Mouse (Mus musculus) megakaryocyte, embryonic 14.5 days (primary cell): ENCODE data around the gene Prr3. TPM values are rescaled to one million over a fixed set of nuclear protein-coding genes. Genes with fewer than 3 reads are reported as not detected.
A peak's percentile ranks its signal among the peaks of the same experiment; 100 is the strongest.
"Not testable (repeated sequence)": the region's sequence is repeated elsewhere in the genome, so short reads cannot be mapped to it uniquely, and the experiment has no call there.

Experiments used
- H3K27me3 ChIP-seq: replicated peaks from 2 replicates; pipeline ENCODE3; 2012; ENCODE audit warnings: inconsistent platforms
- H3K36me3 ChIP-seq: replicated peaks from 2 replicates; pipeline ENCODE3; 2012; ENCODE audit warnings: low read length, inconsistent platforms, mixed read lengths
- H3K4me1 ChIP-seq: 2 replicates; pipeline ENCODE4 v1.6.1; 2012; ENCODE audit warnings: inconsistent platforms
- H3K4me3 ChIP-seq: replicated peaks from 2 replicates; pipeline ENCODE3; 2012; ENCODE audit warnings: moderate library complexity, mild to moderate bottlenecking, inconsistent platforms
- H3K9me3 ChIP-seq: 2 replicates; pipeline ENCODE4 v1.6.1; 2012; ENCODE audit warnings: inconsistent platforms
- FLI1 ChIP-seq: IDR thresholded peaks from 2 replicates; pipeline ENCODE4 v1.6.1; 2012; ENCODE audit warnings: low read length, inconsistent platforms, mixed read lengths
- GATA1 ChIP-seq: IDR thresholded peaks from 3 replicates; pipeline ENCODE4 v1.6.1; 2012; ENCODE audit warnings: mixed read lengths, low read length, inconsistent platforms, borderline replicate concordance
- polyA plus RNA-seq: library from polyadenylated mRNA; stranded (reverse); fragments of >175 nt; gene quantifications from 2 replicates; pipeline ENCODE4 v1.2.3, GENCODE M21; 2012; ENCODE audit warnings: low replicate concordance; ENCODE audit not compliant: insufficient read depth

The Prr3 gene
- polyA plus RNA-seq, 1 experiment = 11.4 TPM

GRCm38 (mm10) chr17:35939941-35940340 is 40.1 kb downstream of the Prr3 start:
- TF ChIP-seq FLI1 = no peak
- TF ChIP-seq GATA1 = no peak
- H3K4me1 ChIP-seq = no peaks in the 10 kb centered on the region
- no peak overlapping the region for H3K4me3 ChIP-seq
- H3K9me3 ChIP-seq = peaks cover 8% of the 10 kb centered on the region
- no peaks in the 10 kb centered on the region for H3K27me3 ChIP-seq
- no peaks in the 10 kb centered on the region for H3K36me3 ChIP-seq

- TF ChIP-seq FLI1 (no peak), GATA1 (no peak)
- Histone ChIP-seq H3K9me3 (peaks cover 8% of the 10 kb centered on the region), H3K36me3 (no peaks in the 10 kb centered on the region), H3K4me3 (no peak overlapping the region), H3K4me1 (no peaks in the 10 kb centered on the region), H3K27me3 (no peaks in the 10 kb centered on the region)
These were observed 40.9 kb downstream of the Prr3 start for GRCm38 (mm10) chr17:35939108-35939507.

GRCm38 (mm10) chr17:35937700-35938348 is 42.2 kb downstream of the Prr3 start:
- H3K4me1 ChIP-seq = no peaks in the 10 kb centered on the region
- TF ChIP-seq FLI1 (no peak), GATA1 (no peak)
- no peaks in the 10 kb centered on the region for H3K27me3 ChIP-seq
- no peaks in the 10 kb centered on the region for H3K36me3 ChIP-seq
- H3K4me3 ChIP-seq = no peak overlapping the region
- H3K9me3 ChIP-seq = peaks cover 8% of the 10 kb centered on the region

DNA sequence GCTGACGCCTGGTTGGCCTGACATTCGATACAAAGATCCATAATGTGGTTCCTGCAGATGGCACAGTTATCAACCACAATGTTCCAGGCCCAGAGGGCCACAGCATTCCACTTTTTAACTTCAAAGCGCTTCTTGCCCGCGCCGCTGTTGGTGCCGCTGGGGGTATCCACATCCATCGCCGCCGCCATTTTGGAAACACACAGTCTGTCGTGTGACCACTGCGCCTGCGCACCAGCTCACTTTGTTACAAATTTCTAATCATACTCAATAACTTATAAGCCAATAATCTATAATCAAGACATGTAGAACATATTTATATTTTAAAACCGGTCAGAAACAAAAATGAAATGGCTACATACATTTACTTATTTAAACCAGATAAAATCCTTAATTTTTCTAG is 44.3 kb downstream of the Prr3 start:
- not testable (repeated sequence) for H3K9me3 ChIP-seq, H3K4me1 ChIP-seq, H3K36me3 ChIP-seq, H3K4me3 ChIP-seq, H3K27me3 ChIP-seq

- H3K4me3 ChIP-seq = no peak overlapping the region
- TF ChIP-seq GATA1 = no peak
- TF ChIP-seq FLI1 = no peak
- no peaks in the 10 kb centered on the region for H3K27me3 ChIP-seq
- H3K9me3 ChIP-seq = no peaks in the 10 kb centered on the region
- H3K4me1 ChIP-seq = peaks cover 25% of the 10 kb centered on the region
- H3K36me3 ChIP-seq = peaks cover 41% of the 10 kb centered on the region
These were observed 47.4 kb downstream of the Prr3 start for GRCm38 (mm10) chr17:35932608-35933007.

- Histone ChIP-seq H3K27me3 (no peaks in the 10 kb centered on the region), H3K4me1 (peaks cover 38% of the 10 kb centered on the region), H3K36me3 (peaks cover 59% of the 10 kb centered on the region), H3K4me3 (peak overlapping the region; percentile 8), H3K9me3 (no peaks in the 10 kb centered on the region)
- TF ChIP-seq FLI1 = no peak
- no peak for TF ChIP-seq GATA1
These were observed 49.4 kb downstream of the Prr3 start for GRCm38 (mm10) chr17:35930627-35931026.

DNA sequence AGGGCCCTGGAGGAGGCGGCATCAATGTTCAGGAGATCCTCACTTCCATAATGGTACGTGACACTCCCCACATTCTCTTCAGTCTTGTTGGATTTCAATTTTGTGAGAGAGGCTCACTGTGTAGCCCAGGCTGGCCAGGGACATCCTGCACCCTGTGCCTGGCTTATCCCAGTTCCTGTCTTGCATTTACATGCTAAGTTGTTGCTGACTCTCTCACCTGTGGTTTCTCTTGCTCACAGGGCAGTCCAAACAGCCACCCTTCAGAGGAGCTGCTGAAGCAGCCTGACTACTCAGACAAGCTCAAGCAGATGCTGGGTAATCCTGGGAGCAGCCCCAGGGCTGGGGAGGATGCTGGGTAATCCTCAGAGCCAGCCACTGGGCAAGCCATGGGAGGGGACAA is 50.5 kb downstream of the Prr3 start:
- no peak for TF ChIP-seq FLI1
- no peak for TF ChIP-seq GATA1
- Histone ChIP-seq H3K36me3 (peaks cover 69% of the 10 kb centered on the region), H3K27me3 (no peaks in the 10 kb centered on the region), H3K4me1 (peaks cover 46% of the 10 kb centered on the region), H3K4me3 (no peak overlapping the region), H3K9me3 (no peaks in the 10 kb centered on the region)

- Histone ChIP-seq H3K9me3 (no peaks in the 10 kb centered on the region), H3K4me1 (peaks cover 67% of the 10 kb centered on the region), H3K36me3 (peaks cover 87% of the 10 kb centered on the region), H3K4me3 (no peak overlapping the region), H3K27me3 (no peaks in the 10 kb centered on the region)
- TF ChIP-seq GATA1 = no peak
- TF ChIP-seq FLI1 = no peak
These were observed 52.6 kb downstream of the Prr3 start for GRCm38 (mm10) chr17:35927471-35927870.

DNA sequence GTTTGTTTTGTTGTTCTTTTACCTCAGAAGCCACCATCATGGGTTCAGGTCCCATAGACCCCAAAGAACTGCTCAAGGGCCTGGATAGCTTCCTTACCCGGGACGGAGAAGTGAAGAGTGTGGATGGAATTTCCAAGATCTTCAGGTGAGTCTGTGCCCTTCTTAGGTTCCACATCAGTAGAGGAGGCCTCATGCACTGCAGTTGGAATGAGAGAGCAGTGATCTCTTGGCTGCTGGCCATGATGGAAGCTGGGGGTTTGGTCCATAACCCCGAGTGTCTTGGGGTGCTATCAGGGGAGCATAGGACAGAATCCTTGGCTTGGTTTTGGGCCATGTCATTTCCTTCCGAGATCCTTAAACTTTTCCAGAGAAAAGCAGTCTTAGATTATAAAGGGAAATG is 56.8 kb downstream of the Prr3 start:
- Histone ChIP-seq H3K27me3 (no peaks in the 10 kb centered on the region), H3K9me3 (no peaks in the 10 kb centered on the region), H3K4me1 (peaks cover 79% of the 10 kb centered on the region), H3K4me3 (no peak overlapping the region), H3K36me3 (peaks cover 91% of the 10 kb centered on the region)
- TF ChIP-seq GATA1 (no peak), FLI1 (no peak)

DNA sequence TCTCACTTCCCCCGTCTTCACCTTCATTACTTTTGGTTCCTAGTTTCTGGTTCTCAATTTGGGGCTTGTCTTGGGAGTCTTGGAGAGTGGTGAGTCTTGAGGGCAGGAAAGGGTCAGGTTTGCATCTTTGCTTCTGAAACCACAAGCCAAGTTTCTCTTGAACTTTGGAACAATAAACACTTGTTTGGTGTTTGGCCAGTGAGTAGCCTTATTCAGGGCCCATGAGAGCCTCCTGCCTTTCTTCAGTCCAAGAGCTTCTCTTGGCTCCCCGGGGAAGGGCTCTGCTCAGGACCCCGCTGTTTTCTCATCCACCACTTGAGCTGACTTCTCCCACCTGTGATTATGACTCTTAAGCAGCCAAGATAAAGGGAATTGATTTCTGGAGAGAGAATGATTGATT is 57.5 kb downstream of the Prr3 start:
- Histone ChIP-seq H3K27me3 (no peaks in the 10 kb centered on the region), H3K36me3 (peaks cover 91% of the 10 kb centered on the region), H3K4me1 (peaks cover 74% of the 10 kb centered on the region), H3K9me3 (no peaks in the 10 kb centered on the region), H3K4me3 (no peak overlapping the region)
- no peak for TF ChIP-seq FLI1
- no peak for TF ChIP-seq GATA1

Other genes with a start within 250 kb of the Prr3 start
- 62.2 and 65.8 TPM in 2 replicates for gene Ier3, start 158.6 kb downstream of the Prr3 start, polyA plus RNA-seq
- 43.6 and 163 TPM in 2 replicates for gene Flot1, start 157.0 kb downstream of the Prr3 start, polyA plus RNA-seq
- gene Tubb5, start 141.9 kb downstream of the Prr3 start, polyA plus RNA-seq = 96.5 and 217 TPM in 2 replicates
- 1.2 and 2.3 TPM in 2 replicates for gene Mdc1, start 138.7 kb downstream of the Prr3 start, polyA plus RNA-seq
- gene Nrm, start 118.9 kb downstream of the Prr3 start, polyA plus RNA-seq = 5.6 TPM in 1 of 2 replicates, not detected in the other
- 153 and 168 TPM in 2 replicates for gene Ppp1r18, start 114.6 kb downstream of the Prr3 start, polyA plus RNA-seq
- gene Dhx16, start 100.4 kb downstream of the Prr3 start, polyA plus RNA-seq = 23.2 and 32.1 TPM in 2 replicates
- gene 2310061I04Rik, start 82.8 kb downstream of the Prr3 start, polyA plus RNA-seq = 101 and 470 TPM in 2 replicates
- 15.4 and 23.3 TPM in 2 replicates for gene Atat1, start 70.2 kb downstream of the Prr3 start, polyA plus RNA-seq
- 5.7 TPM in 1 of 2 replicates, not detected in the other for gene Mrps18b, start 63.8 kb downstream of the Prr3 start, polyA plus RNA-seq
- gene Ppp1r10, start 63.8 kb downstream of the Prr3 start, polyA plus RNA-seq = 28.5 and 36.4 TPM in 2 replicates
- gene Abcf1, start 10.5 kb downstream of the Prr3 start, polyA plus RNA-seq = 86.0 and 161 TPM in 2 replicates
- 63.9 and 75.7 TPM in 2 replicates for gene Gnl1, start 385 bp downstream of the Prr3 start, polyA plus RNA-seq
- gene H2-T24, start 40.3 kb upstream of the Prr3 start, polyA plus RNA-seq = 3.9 TPM in 1 of 2 replicates, not detected in the other
- 13.8 and 44.0 TPM in 2 replicates for gene H2-T23, start 52.6 kb upstream of the Prr3 start, polyA plus RNA-seq
- gene H2-T22, start 62.5 kb upstream of the Prr3 start, polyA plus RNA-seq = 6.2 TPM in 1 of 2 replicates, not detected in the other
- 0.25 TPM in 1 of 2 replicates, not detected in the other for gene Gm6034, start 62.7 kb upstream of the Prr3 start, polyA plus RNA-seq
- 20.5 TPM in 1 of 2 replicates, not detected in the other for gene Gm11127, start 78.1 kb upstream of the Prr3 start, polyA plus RNA-seq
- gene Gm19684, start 141.4 kb upstream of the Prr3 start, polyA plus RNA-seq = 0.29 TPM in 1 of 2 replicates, not detected in the other
- gene Gm7030, start 149.2 kb upstream of the Prr3 start, polyA plus RNA-seq = 0.46 TPM in 1 of 2 replicates, not detected in the other
- not detected in 2 replicates for gene Gm8909, start 188.3 kb upstream of the Prr3 start, polyA plus RNA-seq
- not detected in 2 replicates for gene H2-T3, start 210.1 kb upstream of the Prr3 start, polyA plus RNA-seq